ENCODE assay signal across 7 mouse cellular contexts in genomic region chr6:57703703-57704102, GRCm38 (mm10). TPM values are rescaled to one million over a fixed set of nuclear protein-coding genes. Genes with fewer than 3 reads are reported as not detected.
DNase-seq lines count a peak whose midpoint lies in the region; ATAC-seq lines count a peak whose summit lies in the region.

No protein-coding gene starts in this region.

- DNase-seq in neural tube, embryonic 11.5 days (ENCODE audit: low spot score), result no peak
- DNase-seq in neural tube, embryonic 10.5 days (ENCODE audit: extremely low spot score, low spot score), result no peak
- DNase-seq in cerebellum, postnatal 14 days, result peak; percentile 14 to 28
- no peak for DNase-seq in liver, embryonic 11.5 days (ENCODE audit: low spot score)
- peak; percentile 34 for DNase-seq in retina, postnatal 1 day
- DNase-seq in spleen, adult 18-20 months, result no peak

- H3K9ac ChIP-seq in neural tube, embryonic 11.5 days (ENCODE audit: low read length), result peak overlapping the region; percentile 90
- H3K9ac ChIP-seq in heart, embryonic 16.5 days (ENCODE audit: low read length), result peak overlapping the region; percentile 81
- peak overlapping the region; percentile 81 for H3K9ac ChIP-seq in liver, embryonic 11.5 days (ENCODE audit: low read depth, low read length)

- WGBS in neural tube, embryonic 11.5 days, result 42% methylated on average over 2 of the region's 2 CpGs
- 11% methylated on average over 2 of the region's 2 CpGs for WGBS in heart, embryonic 16.5 days
- WGBS in liver, embryonic 11.5 days, result 33% methylated on average over 2 of the region's 2 CpGs

- ATAC-seq in neural tube, embryonic 11.5 days (ENCODE audit: insufficient read depth, low FRiP score, low TSS enrichment), result peak; percentile 42
- 0 out of 2 replicates have a peak, but pooled peaks have one; percentile 10 for ATAC-seq in heart, embryonic 16.5 days (replicated peaks; ENCODE audit: extremely low read depth, insufficient read depth, low FRiP score)
- peak; percentile 16 for ATAC-seq in liver, embryonic 11.5 days (replicated peaks; ENCODE audit: low FRiP score)

- H3K27me3 ChIP-seq in neural tube, embryonic 11.5 days (ENCODE audit: control insufficient read depth, insufficient read depth, low read length), result no peaks in the 10 kb centered on the region
- H3K27me3 ChIP-seq in heart, embryonic 16.5 days (ENCODE audit: control insufficient read depth, insufficient read depth, low read length), result no peaks in the 10 kb centered on the region
- H3K27me3 ChIP-seq in liver, embryonic 11.5 days (replicated peaks; ENCODE audit: control insufficient read depth, insufficient read depth, low read length), result no peaks in the 10 kb centered on the region

- H3K4me2 ChIP-seq in neural tube, embryonic 11.5 days (ENCODE audit: low read depth), result peak overlapping the region; percentile 69
- H3K4me2 ChIP-seq in heart, embryonic 16.5 days (ENCODE audit: low read depth, low read length), result peak overlapping the region; percentile 76
- peak overlapping the region; percentile 64 for H3K4me2 ChIP-seq in liver, embryonic 11.5 days

- no peaks in the 10 kb centered on the region for H3K36me3 ChIP-seq in neural tube, embryonic 11.5 days (ENCODE audit: control insufficient read depth, insufficient read depth, low read length)
- H3K36me3 ChIP-seq in heart, embryonic 16.5 days (ENCODE audit: control insufficient read depth, insufficient read depth), result no peaks in the 10 kb centered on the region
- no peaks in the 10 kb centered on the region for H3K36me3 ChIP-seq in liver, embryonic 11.5 days (ENCODE audit: control insufficient read depth, insufficient read depth, low read length)

- H3K9me3 ChIP-seq in neural tube, embryonic 11.5 days (ENCODE audit: control insufficient read depth, low read length), result no peaks in the 10 kb centered on the region
- H3K9me3 ChIP-seq in heart, embryonic 16.5 days (replicated peaks; ENCODE audit: control insufficient read depth, low read length), result no peaks in the 10 kb centered on the region
- H3K9me3 ChIP-seq in liver, embryonic 11.5 days (ENCODE audit: control insufficient read depth, low read length), result no peaks in the 10 kb centered on the region

- H3K4me1 ChIP-seq in neural tube, embryonic 11.5 days (ENCODE audit: control insufficient read depth, insufficient read depth, low read length), result no peaks in the 10 kb centered on the region
- H3K4me1 ChIP-seq in heart, embryonic 16.5 days (ENCODE audit: control insufficient read depth, insufficient read depth, low read length), result peaks cover 8% of the 10 kb centered on the region
- H3K4me1 ChIP-seq in liver, embryonic 11.5 days (replicated peaks; ENCODE audit: control insufficient read depth, insufficient read depth, low read length), result peaks cover 6% of the 10 kb centered on the region; the same call in 1 of the 2 replicates

- peak overlapping the region; percentile 95; the same call in 1 of the 2 replicates for H3K27ac ChIP-seq in neural tube, embryonic 11.5 days (ENCODE audit: low read depth, low read length)
- peak overlapping the region; percentile 93 for H3K27ac ChIP-seq in heart, embryonic 16.5 days (ENCODE audit: low read length)
- H3K27ac ChIP-seq in liver, embryonic 11.5 days (ENCODE audit: low read depth, low read length), result peak overlapping the region; percentile 55; the same call in 1 of the 2 replicates

- peak overlapping the region; percentile 66 for H3K4me3 ChIP-seq in neural tube, embryonic 11.5 days (ENCODE audit: low read depth, low read length)
- peak overlapping the region; percentile 63 for H3K4me3 ChIP-seq in heart, embryonic 16.5 days (ENCODE audit: low read length)
- H3K4me3 ChIP-seq in liver, embryonic 11.5 days (ENCODE audit: low read depth, low read length), result peak overlapping the region; percentile 77

RNA-seq across cellular contexts. Expression of gene Lancl2, which starts 1.4 kb away (rescaled TPM):
- polyA plus RNA-seq in neural tube, embryonic 11.5 days (2014; fragmentation: Nextera tagmentation; extraction: Ambion mirVana), result 48.9 and 52.8 TPM in 2 replicates
- 18.7 and 18.9 TPM in 2 replicates for polyA plus RNA-seq in heart, embryonic 16.5 days (2015; fragmentation: Nextera tagmentation; extraction: Ambion mirVana)
- polyA plus RNA-seq in liver, embryonic 11.5 days (2014; fragmentation: Nextera tagmentation; extraction: Ambion mirVana), result 21.5 and 25.9 TPM in 2 replicates

RNA-seq across cellular contexts. Expression of gene Pyurf, which starts 11.8 kb away (rescaled TPM):
- polyA plus RNA-seq in neural tube, embryonic 11.5 days (2014; fragmentation: Nextera tagmentation; extraction: Ambion mirVana), result 21.0 and 21.8 TPM in 2 replicates
- polyA plus RNA-seq in heart, embryonic 16.5 days (2015; fragmentation: Nextera tagmentation; extraction: Ambion mirVana), result 27.8 and 29.1 TPM in 2 replicates
- 13.5 and 14.9 TPM in 2 replicates for polyA plus RNA-seq in liver, embryonic 11.5 days (2014; fragmentation: Nextera tagmentation; extraction: Ambion mirVana)

Comparison
In these comparisons a context has a peak if more than half of its experiments do, and no peak if none do; other contexts are left out.
1. DNase-seq: peak in cerebellum, postnatal 14 days (2 of 2) and retina, postnatal 1 day (single experiment); none in neural tube, embryonic 11.5 days (single experiment), neural tube, embryonic 10.5 days (single experiment), liver, embryonic 11.5 days (single experiment) and spleen, adult 18-20 months (0 of 2).
2. Peak in every context shown above with its lines, with median percentiles within 50 percentile points of each other: ATAC-seq, H3K27ac ChIP-seq, H3K4me2 ChIP-seq, H3K4me3 ChIP-seq and H3K9ac ChIP-seq.